ENCODE assay signal across 14 mouse cellular contexts in genomic region chr2:79399234-79400000, GRCm38 (mm10). TPM values are rescaled to one million over a fixed set of nuclear protein-coding genes. Genes with fewer than 3 reads are reported as not detected.
A peak's percentile ranks its signal among the peaks of the same experiment; 100 is the strongest.
DNase-seq lines count a peak whose midpoint lies in the region; ATAC-seq lines count a peak whose summit lies in the region.
"Had no signal": no experiment of that assay in that cellular context is flagged by ENCODE, and none has a peak within 500 bp of the region (broad histone marks: within the 10 kb centered on the region; RNA-seq: fewer than 3 reads in every experiment).

No protein-coding gene starts in this region.

- no peak overlapping the region for H3K4me2 ChIP-seq in neural tube, embryonic 12.5 days (replicated peaks)
- no peak overlapping the region for H3K4me2 ChIP-seq in neural tube, embryonic 15.5 days
- H3K4me2 ChIP-seq in forebrain, embryonic 15.5 days (replicated peaks): no peak overlapping the region
- H3K4me2 ChIP-seq in midbrain, embryonic 15.5 days: no peak overlapping the region
- no peak overlapping the region for H3K4me2 ChIP-seq in liver, embryonic 11.5 days

- no peak overlapping the region for H3K27ac ChIP-seq in neural tube, embryonic 12.5 days
- no peak overlapping the region for H3K27ac ChIP-seq in neural tube, embryonic 15.5 days (replicated peaks)
- peak overlapping the region; percentile 37; the same call in 1 of the 2 replicates for H3K27ac ChIP-seq in forebrain, embryonic 15.5 days (replicated peaks)
- H3K27ac ChIP-seq in midbrain, embryonic 15.5 days: 0 out of 2 replicates have a peak overlapping the region, but pooled peaks have one; percentile 9
- no peak overlapping the region for H3K27ac ChIP-seq in heart, embryonic 10.5 days
- no peak overlapping the region for H3K27ac ChIP-seq in liver, embryonic 11.5 days (ENCODE audit: low read depth, low read length)

- WGBS in neural tube, embryonic 12.5 days: 42% methylated on average over 8 of the region's 8 CpGs
- WGBS in neural tube, embryonic 15.5 days: 35% methylated on average over 8 of the region's 8 CpGs
- 18% methylated on average over 8 of the region's 8 CpGs for WGBS in forebrain, embryonic 15.5 days
- 17% methylated on average over 8 of the region's 8 CpGs for WGBS in midbrain, embryonic 15.5 days
- 62% methylated on average over 8 of the region's 8 CpGs for WGBS in heart, embryonic 10.5 days
- WGBS in liver, embryonic 11.5 days: 55% methylated on average over 8 of the region's 8 CpGs

- no peaks in the 10 kb centered on the region; the same call in 1 of the 2 replicates for H3K4me1 ChIP-seq in neural tube, embryonic 12.5 days
- H3K4me1 ChIP-seq in neural tube, embryonic 15.5 days: peaks cover 5% of the 10 kb centered on the region; the same call in 1 of the 2 replicates
- H3K4me1 ChIP-seq in forebrain, embryonic 15.5 days: peaks cover 11% of the 10 kb centered on the region; the same call in 1 of the 2 replicates
- H3K4me1 ChIP-seq in midbrain, embryonic 15.5 days: peaks cover 10% of the 10 kb centered on the region
- no peaks in the 10 kb centered on the region for H3K4me1 ChIP-seq in heart, embryonic 10.5 days
- H3K4me1 ChIP-seq in liver, embryonic 11.5 days (replicated peaks; ENCODE audit: control insufficient read depth, insufficient read depth, low read length): no peaks in the 10 kb centered on the region

- H3K27me3 ChIP-seq in neural tube, embryonic 12.5 days (replicated peaks): no peaks in the 10 kb centered on the region
- H3K27me3 ChIP-seq in neural tube, embryonic 15.5 days (replicated peaks): no peaks in the 10 kb centered on the region
- H3K27me3 ChIP-seq in forebrain, embryonic 15.5 days: no peaks in the 10 kb centered on the region
- no peaks in the 10 kb centered on the region for H3K27me3 ChIP-seq in midbrain, embryonic 15.5 days (replicated peaks)
- no peaks in the 10 kb centered on the region for H3K27me3 ChIP-seq in heart, embryonic 10.5 days (ENCODE audit: insufficient read depth, poor library complexity, severe bottlenecking)
- H3K27me3 ChIP-seq in liver, embryonic 11.5 days (replicated peaks; ENCODE audit: control insufficient read depth, insufficient read depth, low read length): no peaks in the 10 kb centered on the region

- no peak overlapping the region for H3K9ac ChIP-seq in neural tube, embryonic 12.5 days
- no peak overlapping the region for H3K9ac ChIP-seq in neural tube, embryonic 15.5 days (replicated peaks)
- H3K9ac ChIP-seq in forebrain, embryonic 15.5 days (replicated peaks): no peak overlapping the region
- H3K9ac ChIP-seq in midbrain, embryonic 15.5 days: no peak overlapping the region
- no peak overlapping the region for H3K9ac ChIP-seq in liver, embryonic 11.5 days (ENCODE audit: low read depth, low read length)

- no peak overlapping the region for H3K4me3 ChIP-seq in neural tube, embryonic 12.5 days
- no peak overlapping the region for H3K4me3 ChIP-seq in neural tube, embryonic 15.5 days (replicated peaks)
- H3K4me3 ChIP-seq in forebrain, embryonic 15.5 days: no peak overlapping the region
- no peak overlapping the region for H3K4me3 ChIP-seq in midbrain, embryonic 15.5 days
- no peak overlapping the region for H3K4me3 ChIP-seq in heart, embryonic 10.5 days
- H3K4me3 ChIP-seq in liver, embryonic 11.5 days (ENCODE audit: low read depth, low read length): no peak overlapping the region

- H3K36me3 ChIP-seq in neural tube, embryonic 12.5 days: no peaks in the 10 kb centered on the region
- H3K36me3 ChIP-seq in neural tube, embryonic 15.5 days: no peaks in the 10 kb centered on the region
- H3K36me3 ChIP-seq in forebrain, embryonic 15.5 days: no peaks in the 10 kb centered on the region
- H3K36me3 ChIP-seq in midbrain, embryonic 15.5 days (replicated peaks): no peaks in the 10 kb centered on the region
- H3K36me3 ChIP-seq in heart, embryonic 10.5 days: no peaks in the 10 kb centered on the region
- no peaks in the 10 kb centered on the region for H3K36me3 ChIP-seq in liver, embryonic 11.5 days (ENCODE audit: control insufficient read depth, insufficient read depth, low read length)

- no peak for DNase-seq in heart, embryonic 10.5 days (ENCODE audit: low spot score)
- DNase-seq in liver, embryonic 11.5 days (ENCODE audit: low spot score): no peak
- DNase-seq in kidney, adult 11 months: no peak
- no peak for DNase-seq in lung, postnatal 14 days
- DNase-seq: adrenal gland, adult 2 months; heart, adult 18-20 months; kidney, postnatal 10 days; right cerebral cortex, postnatal 4 days; thymus, adult 2 months had no signal

- H3K9me3 ChIP-seq in neural tube, embryonic 12.5 days: no peaks in the 10 kb centered on the region
- H3K9me3 ChIP-seq in neural tube, embryonic 15.5 days (replicated peaks): no peaks in the 10 kb centered on the region
- H3K9me3 ChIP-seq in forebrain, embryonic 15.5 days: no peaks in the 10 kb centered on the region
- H3K9me3 ChIP-seq in midbrain, embryonic 15.5 days: no peaks in the 10 kb centered on the region
- H3K9me3 ChIP-seq in heart, embryonic 10.5 days: no peaks in the 10 kb centered on the region
- no peaks in the 10 kb centered on the region for H3K9me3 ChIP-seq in liver, embryonic 11.5 days (ENCODE audit: control insufficient read depth, low read length)

- ATAC-seq in neural tube, embryonic 12.5 days (ENCODE audit: low FRiP score, low read depth): peak; percentile 44; the same call in 1 of the 2 replicates
- ATAC-seq in neural tube, embryonic 15.5 days (ENCODE audit: low FRiP score): no peak
- ATAC-seq in forebrain, embryonic 15.5 days (replicated peaks): peak; percentile 84
- peak; percentile 82 for ATAC-seq in midbrain, embryonic 15.5 days (replicated peaks)
- no peak for ATAC-seq in liver, embryonic 11.5 days (replicated peaks; ENCODE audit: low FRiP score)

RNA-seq across cellular contexts. Expression of gene Neurod1, which starts 57.1 kb away (rescaled TPM):
- 46.3 and 60.2 TPM in 2 replicates for polyA plus RNA-seq in neural tube, embryonic 12.5 days (2016; fragmentation: Nextera tagmentation; extraction: Ambion mirVana)
- polyA plus RNA-seq in neural tube, embryonic 15.5 days (2015; fragmentation: Nextera tagmentation; extraction: Ambion mirVana): 11.0 and 16.9 TPM in 2 replicates
- 72.5 and 78.1 TPM in 2 replicates for polyA plus RNA-seq in forebrain, embryonic 15.5 days (2015; fragmentation: Nextera tagmentation; extraction: Ambion mirVana)
- 21.0 and 21.4 TPM in 2 replicates for polyA plus RNA-seq in midbrain, embryonic 15.5 days (2015; fragmentation: Nextera tagmentation; extraction: Ambion mirVana)
- polyA plus RNA-seq in heart, embryonic 10.5 days (2016; fragmentation: Nextera tagmentation; extraction: Ambion mirVana): 0.25 and 0.57 TPM in 2 replicates
- 0.10 TPM in 2 replicates for polyA plus RNA-seq in liver, embryonic 11.5 days (2014; fragmentation: Nextera tagmentation; extraction: Ambion mirVana)
- polyA plus RNA-seq: liver, adult 2 months; thymus, adult 2 months had no signal

RNA-seq across cellular contexts. Expression of gene Cerkl, which starts 57.2 kb away (rescaled TPM):
- polyA plus RNA-seq in neural tube, embryonic 12.5 days (2016; fragmentation: Nextera tagmentation; extraction: Ambion mirVana): 1.8 and 2.1 TPM in 2 replicates
- 0.69 and 2.0 TPM in 2 replicates for polyA plus RNA-seq in neural tube, embryonic 15.5 days (2015; fragmentation: Nextera tagmentation; extraction: Ambion mirVana)
- polyA plus RNA-seq in forebrain, embryonic 15.5 days (2015; fragmentation: Nextera tagmentation; extraction: Ambion mirVana): 1.4 and 1.7 TPM in 2 replicates
- 0.80 and 1.1 TPM in 2 replicates for polyA plus RNA-seq in midbrain, embryonic 15.5 days (2015; fragmentation: Nextera tagmentation; extraction: Ambion mirVana)
- 0.15 and 1.5 TPM in 2 replicates for polyA plus RNA-seq in heart, embryonic 10.5 days (2016; fragmentation: Nextera tagmentation; extraction: Ambion mirVana)
- 0.77 and 0.97 TPM in 2 replicates for polyA plus RNA-seq in liver, embryonic 11.5 days (2014; fragmentation: Nextera tagmentation; extraction: Ambion mirVana)

Comparison
In these comparisons a context has a peak if more than half of its experiments do, and no peak if none do; other contexts are left out.
1. ATAC-seq: peak in neural tube, embryonic 12.5 days (single experiment), forebrain, embryonic 15.5 days (single experiment) and midbrain, embryonic 15.5 days (single experiment); none in neural tube, embryonic 15.5 days (single experiment) and liver, embryonic 11.5 days (single experiment).
2. H3K27ac ChIP-seq: peak in forebrain, embryonic 15.5 days (single experiment) and midbrain, embryonic 15.5 days (single experiment); none in neural tube, embryonic 12.5 days (single experiment), neural tube, embryonic 15.5 days (single experiment), heart, embryonic 10.5 days (single experiment) and liver, embryonic 11.5 days (single experiment).